Mouse (Mus musculus) small intestine, adult 2 months (tissue): Measurements from ENCODE around the gene Lrrc1. TPM values are rescaled to one million over a fixed set of nuclear protein-coding genes. Genes with fewer than 3 reads are reported as not detected.

Experiments used
- H3K27ac ChIP-seq: fragments of 200-500 bp; 2 replicates; pipeline ENCODE4 v1.5.1; 2012; ENCODE audit warnings: low read depth, low read length, control low read depth, inconsistent platforms; ENCODE audit not compliant: insufficient read depth
- H3K27me3 ChIP-seq: fragments of 200-500 bp; 2 replicates; pipeline ENCODE4 v1.6.1; 2012; ENCODE audit warnings: mild to moderate bottlenecking, moderate library complexity, low read length, inconsistent platforms; ENCODE audit not compliant: control insufficient read depth, insufficient read depth
- H3K36me3 ChIP-seq: fragments of 200-500 bp; 2 replicates; pipeline ENCODE4 v1.6.1; 2012; ENCODE audit warnings: mild to moderate bottlenecking, low read length, control low read depth, inconsistent platforms; ENCODE audit not compliant: control insufficient read depth, insufficient read depth
- H3K4me1 ChIP-seq: fragments of 200-500 bp; 2 replicates; pipeline ENCODE4 v1.6.1; 2012; ENCODE audit warnings: low read length, inconsistent platforms, mixed read lengths; ENCODE audit not compliant: control insufficient read depth, insufficient read depth, insufficient read length
- H3K4me3 ChIP-seq: fragments of 200-500 bp; 2 replicates; pipeline ENCODE4 v1.5.1; 2012; ENCODE audit warnings: low read depth, mild to moderate bottlenecking, control low read depth, inconsistent platforms, low read length, moderate library complexity
- CTCF ChIP-seq: fragments of 200-500 bp; IDR thresholded peaks from 2 replicates; pipeline ENCODE4 v1.5.1; 2012; ENCODE audit warnings: low read depth, mild to moderate bottlenecking, control low read depth, inconsistent platforms, low read length, moderate library complexity, mixed read lengths; ENCODE audit not compliant: insufficient replicate concordance, insufficient read length; ENCODE audit errors: extremely low read depth
- POLR2A ChIP-seq: fragments of 200-500 bp; IDR thresholded peaks from 2 replicates; pipeline ENCODE4 v1.6.1; 2012; ENCODE audit warnings: low read depth, mild to moderate bottlenecking, control low read depth, inconsistent platforms, low read length, moderate library complexity
- WGBS: fragments of 180-500 bp; shearing (Covaris S2); methylation state at CpG from one replicate; pipeline ENCODE4 v1.1.7; 2018; 5-methylcytosine and 5-hydroxymethylcytosine counted together
- polyA plus RNA-seq: library from polyadenylated mRNA; depleted of rRNA; stranded (reverse); fragments of >200 nt; gene quantifications from 2 replicates; pipeline ENCODE4 v1.2.3, GENCODE M21; 2012

Lrrc1 gene
- polyA plus RNA-seq, 1 experiment: 112 TPM

- no peak for TF ChIP-seq CTCF
- TF ChIP-seq POLR2A: no peak
- 37% methylated on average over 11 of the region's 11 CpGs for WGBS
Observed at GRCm38 (mm10) chr9:77429230-77430015, 115.2 kb downstream of the Lrrc1 start.

DNA sequence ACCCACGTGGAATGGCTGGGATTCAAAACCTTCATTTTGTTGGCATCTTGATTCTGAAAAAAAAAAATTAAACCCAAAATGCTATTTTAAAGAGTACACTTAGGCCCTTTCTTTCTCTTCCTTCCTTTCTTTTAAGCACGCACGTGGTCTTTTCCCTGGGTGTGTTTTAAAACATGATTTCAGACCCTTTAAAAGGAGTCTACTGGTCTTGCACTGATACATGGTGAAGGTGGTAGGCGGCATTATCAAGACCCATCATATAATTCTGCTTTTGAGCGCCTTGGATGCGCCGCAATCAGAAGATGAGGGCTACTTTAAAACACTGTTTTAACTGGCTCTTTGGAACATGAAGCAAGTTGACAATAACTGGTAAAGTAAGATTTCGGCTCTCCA lies 115.9 kb downstream of the Lrrc1 start:
- TF ChIP-seq POLR2A (no peak), CTCF (no peak)
- H3K27me3 ChIP-seq: no peaks in the 10 kb centered on the region
- H3K4me1 ChIP-seq: peaks cover 26% of the 10 kb centered on the region
- H3K36me3 ChIP-seq: peaks cover 12% of the 10 kb centered on the region
- 86% methylated on average over 8 of the region's 8 CpGs for WGBS
- no peak overlapping the region for H3K4me3 ChIP-seq
- H3K27ac ChIP-seq: no peak overlapping the region

More at GRCm38 (mm10) chr9:77429230-77430015, 115.2 kb downstream of the Lrrc1 start:
- Histone ChIP-seq H3K4me1 (peaks cover 26% of the 10 kb centered on the region), H3K4me3 (no peak overlapping the region), H3K27me3 (no peaks in the 10 kb centered on the region), H3K27ac (peak overlapping the region; percentile 33; the same call in 1 of the 2 replicates), H3K36me3 (peaks cover 15% of the 10 kb centered on the region)

DNA sequence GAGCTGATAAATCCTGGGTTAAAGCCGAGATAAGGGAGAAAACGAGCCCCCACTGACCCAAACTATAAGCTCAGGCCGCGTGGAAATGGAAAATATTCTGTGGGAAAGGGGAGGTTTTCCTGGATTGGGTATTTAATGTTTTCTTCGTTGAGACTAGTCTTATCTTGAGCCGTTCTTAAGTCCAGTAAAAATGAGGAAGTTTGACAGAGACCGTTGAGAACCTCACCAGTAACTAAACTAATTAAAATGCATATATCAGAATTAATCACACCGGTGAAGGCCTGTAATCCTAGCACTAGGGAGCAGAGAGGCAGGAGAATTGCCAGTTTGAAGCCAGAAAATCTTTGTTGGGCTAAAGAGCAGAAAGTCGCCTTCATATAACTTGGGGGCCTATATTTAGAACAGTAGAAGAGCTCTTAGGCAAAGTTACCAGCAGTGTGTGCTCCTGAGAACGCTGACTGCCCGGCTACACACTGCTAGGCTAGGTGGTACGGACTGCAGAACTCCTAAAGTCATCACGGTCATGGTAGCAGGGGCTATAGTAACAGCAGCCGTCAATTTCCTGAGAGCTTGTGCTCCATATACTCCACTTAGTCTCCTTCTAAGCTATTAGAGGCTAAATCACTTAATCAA lies 116.4 kb downstream of the Lrrc1 start:
- TF ChIP-seq CTCF (no peak), POLR2A (no peak)
- Histone ChIP-seq H3K4me3 (no peak overlapping the region), H3K27ac (no peak overlapping the region), H3K36me3 (peaks cover 8% of the 10 kb centered on the region; the same call in 1 of the 2 replicates), H3K27me3 (no peaks in the 10 kb centered on the region), H3K4me1 (peaks cover 26% of the 10 kb centered on the region)
- whole genome bisulfite sequencing: 42% methylated on average over 14 of the region's 14 CpGs

DNA sequence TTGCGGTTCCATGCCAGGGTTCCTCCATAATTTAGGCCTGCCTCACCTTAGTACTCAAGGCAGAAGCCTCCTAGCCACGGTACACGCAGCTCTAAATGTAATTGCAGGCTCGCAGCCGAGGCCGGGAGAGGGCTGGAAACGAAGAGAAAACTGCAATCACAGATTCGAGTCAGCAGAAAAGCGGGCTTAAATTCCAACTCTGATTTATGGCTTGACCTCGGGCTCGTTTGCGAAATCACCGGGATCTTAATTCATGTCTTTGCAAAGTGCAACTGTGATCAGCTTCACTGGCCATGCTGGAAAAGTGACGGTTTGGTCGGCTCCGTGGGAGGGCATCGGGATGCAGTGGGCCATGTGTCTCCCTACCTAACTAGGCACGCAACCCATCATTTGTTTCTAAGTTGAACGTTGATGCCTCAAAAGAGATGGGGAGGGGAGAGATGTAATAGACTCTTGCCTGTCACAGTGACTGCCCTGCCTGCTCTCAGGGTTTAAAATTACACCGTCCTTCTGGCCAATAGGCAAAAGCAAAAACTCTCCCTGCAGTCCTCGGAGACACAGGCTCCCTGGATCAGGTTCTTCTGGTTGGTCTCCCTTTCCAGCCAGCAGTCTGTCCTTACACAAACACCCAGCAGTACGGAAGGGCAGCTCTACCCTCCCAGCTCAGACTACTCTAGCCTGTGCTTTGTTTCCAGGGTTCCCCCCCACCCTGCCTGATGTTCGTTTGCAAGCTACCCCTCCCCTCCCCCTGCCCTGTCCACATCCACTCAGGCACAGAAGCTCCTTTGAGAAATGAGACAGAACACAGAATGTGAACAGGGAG lies 117.2 kb downstream of the Lrrc1 start:
- no peaks in the 10 kb centered on the region for H3K27me3 ChIP-seq
- TF ChIP-seq POLR2A (no peak), CTCF (no peak)
- peaks cover 8% of the 10 kb centered on the region; the same call in 1 of the 2 replicates for H3K36me3 ChIP-seq
- peaks cover 29% of the 10 kb centered on the region for H3K4me1 ChIP-seq
- H3K27ac ChIP-seq: no peak overlapping the region
- 21% methylated on average over 23 of the region's 23 CpGs for WGBS
- no peak overlapping the region for H3K4me3 ChIP-seq

DNA sequence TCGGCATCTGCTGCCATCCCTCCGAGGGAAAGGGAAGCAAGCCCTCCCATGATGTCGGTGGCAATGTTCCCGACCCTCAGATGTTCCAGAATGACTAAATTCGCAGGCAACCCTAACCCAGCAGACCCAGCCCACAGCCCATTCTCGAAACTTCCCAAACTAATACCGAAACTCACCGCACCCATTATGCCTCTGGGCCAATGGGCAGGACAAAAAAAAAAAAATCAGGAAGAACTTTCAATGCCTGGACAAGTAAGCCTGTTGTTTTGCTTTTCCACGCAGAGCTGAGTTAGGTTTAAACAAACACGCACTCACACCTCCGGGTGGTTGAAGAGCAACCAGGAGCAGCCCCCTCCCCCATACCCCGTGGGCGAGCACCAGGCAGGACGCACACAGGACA lies 118.6 kb downstream of the Lrrc1 start:
- H3K36me3 ChIP-seq: peaks cover 1% of the 10 kb centered on the region; the same call in 1 of the 2 replicates
- 82% methylated on average over 14 of the region's 14 CpGs for WGBS
- no peaks in the 10 kb centered on the region for H3K27me3 ChIP-seq
- peaks cover 29% of the 10 kb centered on the region for H3K4me1 ChIP-seq
- no peak overlapping the region for H3K4me3 ChIP-seq
- no peak overlapping the region for H3K27ac ChIP-seq
- TF ChIP-seq CTCF (no peak), POLR2A (no peak)

DNA sequence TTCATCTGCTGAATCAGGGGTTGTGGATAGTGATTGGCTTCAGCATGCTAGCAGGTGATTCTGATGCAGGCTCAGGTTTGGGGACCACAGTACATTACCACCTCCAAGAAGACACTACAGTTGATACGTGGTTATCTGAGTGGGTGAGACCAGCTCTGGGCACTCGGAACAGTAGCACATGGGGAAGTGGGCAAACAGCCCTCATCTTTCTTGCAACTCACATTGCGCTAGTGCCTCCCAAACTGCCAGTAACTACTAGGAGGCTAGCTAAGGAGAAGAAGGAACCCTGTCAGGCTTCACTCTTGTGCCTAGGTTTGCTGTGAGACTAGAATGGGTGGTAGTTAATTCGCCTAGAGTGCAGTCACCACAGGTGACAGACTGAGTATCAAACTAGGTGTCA lies 119.1 kb downstream of the Lrrc1 start:
- no peaks in the 10 kb centered on the region for H3K27me3 ChIP-seq
- no peak overlapping the region for H3K4me3 ChIP-seq
- no peaks in the 10 kb centered on the region for H3K36me3 ChIP-seq
- H3K27ac ChIP-seq: no peak overlapping the region
- TF ChIP-seq POLR2A (no peak), CTCF (no peak)
- WGBS: 84% methylated on average over 4 of the region's 4 CpGs
- H3K4me1 ChIP-seq: peaks cover 30% of the 10 kb centered on the region; the same call in 1 of the 2 replicates

GRCm38 (mm10) chr9:77420200-77420585 lies 124.5 kb downstream of the Lrrc1 start:
- no peaks in the 10 kb centered on the region for H3K27me3 ChIP-seq
- TF ChIP-seq CTCF (no peak), POLR2A (no peak)
- peaks cover 8% of the 10 kb centered on the region; the same call in 1 of the 2 replicates for H3K4me1 ChIP-seq
- H3K27ac ChIP-seq: no peak overlapping the region
- H3K36me3 ChIP-seq: no peaks in the 10 kb centered on the region
- WGBS: 79% methylated on average over 4 of the region's 4 CpGs
- no peak overlapping the region for H3K4me3 ChIP-seq
